Mouse (Mus musculus) cerebellum, adult 8-10 months (tissue): ENCODE results near the gene Lsm7.

Experiments
- DNase-seq: peaks from one replicate; pipeline ENCODE4 v3.0.0; 2022

The Lsm7 gene

DNA sequence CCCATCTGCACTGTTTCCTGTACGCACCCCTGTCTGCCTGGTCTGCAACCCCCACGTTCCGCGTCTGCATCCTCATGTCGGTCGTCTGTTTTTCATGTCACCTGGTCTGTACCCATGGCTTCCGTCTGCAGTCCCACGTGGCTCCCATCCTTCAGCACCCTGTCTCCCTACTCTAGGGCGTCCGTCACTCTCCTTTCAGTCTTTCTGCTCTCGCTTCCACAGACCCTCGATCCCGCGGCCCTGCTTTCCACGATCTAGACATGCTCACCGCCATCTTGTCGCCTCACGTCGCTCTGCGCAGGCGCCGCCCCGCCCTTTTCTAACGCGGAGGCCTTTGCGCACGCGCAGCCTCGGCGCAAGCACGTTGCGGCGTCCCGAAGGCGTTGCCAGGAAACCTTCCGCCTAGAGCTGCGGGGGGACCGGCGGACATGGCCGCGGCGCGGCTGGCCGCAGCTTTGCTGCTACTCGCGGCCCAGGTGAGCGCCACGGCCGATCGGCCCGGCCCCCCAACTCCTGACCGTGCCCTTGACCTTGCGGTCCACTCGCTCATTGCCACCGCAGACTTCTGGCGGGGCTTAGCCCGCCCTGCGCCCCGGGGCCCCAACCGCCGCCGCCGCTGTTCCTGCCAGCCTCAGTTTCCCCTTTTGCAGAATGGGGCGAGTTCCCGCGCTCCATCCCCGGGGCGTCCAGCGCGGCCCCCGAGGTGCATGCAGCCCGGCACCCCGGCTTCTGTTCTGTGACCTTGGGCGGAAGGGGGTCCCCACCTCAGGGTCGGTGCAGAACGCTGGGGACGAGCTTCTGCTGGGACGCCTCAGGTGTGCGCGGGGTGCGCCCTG is at the start of gene Lsm7, which contains the start of gene Sppl2b:
Gene Lsm7, minus strand, starts transcription at position 297 of the 836 bp plus-strand sequence.
Gene Sppl2b, plus strand, starts transcription at position 363 of the 836 bp plus-strand sequence.
- peak; percentile 99 for DNase-seq

DNA sequence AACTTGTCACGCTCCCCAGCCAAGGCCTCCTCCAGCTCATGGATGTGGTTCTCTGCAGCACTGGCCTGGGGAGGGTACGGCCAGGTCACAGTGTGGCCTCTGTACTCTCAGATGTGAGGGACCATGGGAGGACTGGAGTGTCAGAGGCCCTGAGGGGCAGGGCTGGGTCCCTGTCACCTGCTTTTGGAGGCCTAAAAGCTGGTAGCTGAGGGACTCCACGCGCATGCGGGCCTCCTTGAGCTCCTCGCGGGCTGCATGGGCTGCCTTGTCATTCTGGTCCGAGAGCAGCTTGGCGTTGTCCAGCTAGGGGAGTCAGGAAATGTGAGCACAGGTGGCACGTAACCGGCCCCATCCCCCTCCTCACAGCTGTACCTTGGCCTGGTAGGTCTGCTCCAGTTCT is 49.7 kb upstream of the Lsm7 start:
- no peak for DNase-seq

DNA sequence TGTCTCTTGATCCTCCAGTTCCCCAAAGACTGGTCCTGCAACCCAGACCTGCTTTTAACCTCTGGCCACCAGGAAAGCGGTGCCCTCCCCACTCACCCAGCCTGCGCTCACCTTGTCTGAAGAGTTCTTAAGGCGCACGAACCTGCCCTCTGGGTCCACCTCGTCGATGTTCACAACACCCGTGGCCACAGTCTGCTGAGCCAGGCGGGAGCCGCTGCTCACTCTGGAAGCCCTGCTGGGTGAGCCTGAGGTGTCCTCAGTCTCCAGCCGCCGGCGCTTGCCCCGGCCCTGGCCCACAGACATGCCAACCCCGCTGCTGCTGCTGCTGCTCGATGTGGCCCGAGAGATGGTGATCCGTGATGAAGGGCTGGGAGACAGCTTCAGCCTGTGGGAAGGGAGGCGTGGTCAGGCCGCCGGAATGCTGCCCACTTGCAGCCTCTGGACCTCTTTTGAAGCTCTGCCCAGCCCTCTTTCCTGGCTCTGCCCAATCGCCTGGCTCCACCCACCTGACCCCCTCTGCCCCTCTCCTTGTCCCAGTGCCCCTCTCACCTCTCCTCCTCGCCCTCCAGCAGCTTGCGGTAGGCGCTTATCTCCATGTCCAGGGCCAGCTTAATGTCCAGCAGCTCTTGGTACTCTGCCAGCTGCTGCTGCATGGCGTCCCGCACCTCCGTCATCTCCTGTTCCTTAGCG is 49.1 kb upstream of the Lsm7 start:
- DNase-seq: no peak

DNA sequence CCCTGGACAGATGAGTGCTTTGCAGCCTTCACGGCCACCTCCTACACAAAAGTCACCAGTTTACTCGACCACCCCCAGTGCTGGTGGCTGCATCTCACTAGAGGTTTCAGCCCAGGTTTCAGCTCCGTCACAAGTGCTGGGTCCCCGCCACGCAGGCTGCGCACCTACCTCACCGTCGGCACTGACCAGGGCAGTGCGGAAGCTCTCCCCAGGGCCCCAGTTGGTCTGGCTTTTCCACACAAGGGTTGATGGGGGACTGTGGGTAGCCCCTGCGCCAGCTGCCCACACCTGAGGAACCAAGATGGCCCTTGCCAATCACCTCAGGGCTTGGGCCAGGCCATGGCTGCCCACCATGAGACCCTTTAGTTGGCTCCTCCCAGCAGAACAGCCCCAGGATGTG is 48.3 kb upstream of the Lsm7 start:
- DNase-seq: no peak

DNA sequence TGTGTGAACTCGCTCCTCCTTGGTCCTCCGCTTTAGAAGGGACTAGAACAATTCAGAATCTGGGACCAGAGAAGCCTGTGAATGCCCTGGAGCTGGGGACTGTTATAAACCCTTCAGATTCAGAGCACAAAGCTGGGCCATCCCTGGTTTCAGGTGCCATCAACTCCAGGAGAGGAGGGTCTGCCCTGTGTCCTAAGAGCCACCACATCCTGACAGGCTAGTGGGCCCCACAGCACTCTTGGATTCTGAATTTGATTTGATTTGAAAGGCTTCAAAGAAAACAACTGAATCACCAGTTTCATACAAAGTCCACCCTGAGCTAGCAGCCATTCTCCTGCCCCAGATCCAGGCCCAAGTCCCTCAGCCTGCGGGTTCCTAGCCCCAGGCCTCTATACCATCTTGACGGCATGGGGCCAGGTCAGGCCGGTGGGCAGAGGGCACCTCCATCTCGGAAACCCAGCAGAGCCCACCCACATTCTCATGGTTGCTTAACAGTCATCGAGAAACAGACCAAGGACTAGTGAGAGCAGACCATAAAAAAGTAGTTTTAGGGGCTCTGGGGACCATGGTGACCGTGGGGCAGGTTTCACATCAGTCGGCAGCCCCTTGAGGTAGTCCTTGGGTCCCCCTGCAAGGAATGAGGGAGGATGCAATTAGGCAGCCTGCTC is 47.4 kb upstream of the Lsm7 start:
- DNase-seq: no peak

DNA sequence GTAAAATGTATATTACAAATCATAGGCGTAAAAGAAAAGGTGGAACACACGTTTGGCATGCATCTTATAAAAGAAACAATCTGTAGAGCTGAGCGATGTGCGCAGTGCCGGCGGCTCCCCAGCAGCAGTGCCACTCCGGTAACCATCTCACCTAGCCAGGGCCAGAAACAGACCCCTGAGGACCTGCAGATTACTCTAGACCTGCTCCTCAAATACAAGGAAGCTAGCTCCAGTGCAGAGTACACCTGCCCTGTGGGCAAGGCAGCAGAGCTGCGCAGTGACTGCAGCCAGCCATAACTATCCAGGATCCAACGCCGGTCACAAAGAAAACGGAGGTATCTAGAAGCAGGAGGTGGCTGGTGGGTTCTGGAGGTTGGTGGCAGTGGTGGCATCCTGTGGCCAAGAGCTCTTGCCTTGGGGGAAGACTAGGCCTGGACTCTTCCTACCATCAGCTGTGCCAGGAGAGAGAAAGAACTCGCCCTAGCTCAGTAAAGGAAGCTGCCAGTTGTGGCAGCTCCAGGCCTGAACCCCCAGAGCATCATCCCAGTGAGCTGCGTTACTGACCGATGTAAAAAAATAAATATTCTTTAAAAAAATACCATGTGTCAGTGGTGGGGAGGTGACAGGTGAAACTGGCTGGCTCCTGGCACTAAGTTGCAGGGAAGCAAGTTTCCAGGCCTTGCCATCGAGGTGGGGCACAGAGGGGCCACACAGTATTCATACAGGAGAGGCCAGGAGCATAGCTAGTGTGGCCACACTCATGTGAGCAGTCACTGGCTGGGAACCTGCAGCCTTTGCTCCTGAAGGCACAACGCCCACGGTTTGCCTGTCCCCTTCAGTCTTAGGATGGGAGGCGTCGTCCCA is 46.6 kb upstream of the Lsm7 start:
- DNase-seq: peak; percentile 53

DNA sequence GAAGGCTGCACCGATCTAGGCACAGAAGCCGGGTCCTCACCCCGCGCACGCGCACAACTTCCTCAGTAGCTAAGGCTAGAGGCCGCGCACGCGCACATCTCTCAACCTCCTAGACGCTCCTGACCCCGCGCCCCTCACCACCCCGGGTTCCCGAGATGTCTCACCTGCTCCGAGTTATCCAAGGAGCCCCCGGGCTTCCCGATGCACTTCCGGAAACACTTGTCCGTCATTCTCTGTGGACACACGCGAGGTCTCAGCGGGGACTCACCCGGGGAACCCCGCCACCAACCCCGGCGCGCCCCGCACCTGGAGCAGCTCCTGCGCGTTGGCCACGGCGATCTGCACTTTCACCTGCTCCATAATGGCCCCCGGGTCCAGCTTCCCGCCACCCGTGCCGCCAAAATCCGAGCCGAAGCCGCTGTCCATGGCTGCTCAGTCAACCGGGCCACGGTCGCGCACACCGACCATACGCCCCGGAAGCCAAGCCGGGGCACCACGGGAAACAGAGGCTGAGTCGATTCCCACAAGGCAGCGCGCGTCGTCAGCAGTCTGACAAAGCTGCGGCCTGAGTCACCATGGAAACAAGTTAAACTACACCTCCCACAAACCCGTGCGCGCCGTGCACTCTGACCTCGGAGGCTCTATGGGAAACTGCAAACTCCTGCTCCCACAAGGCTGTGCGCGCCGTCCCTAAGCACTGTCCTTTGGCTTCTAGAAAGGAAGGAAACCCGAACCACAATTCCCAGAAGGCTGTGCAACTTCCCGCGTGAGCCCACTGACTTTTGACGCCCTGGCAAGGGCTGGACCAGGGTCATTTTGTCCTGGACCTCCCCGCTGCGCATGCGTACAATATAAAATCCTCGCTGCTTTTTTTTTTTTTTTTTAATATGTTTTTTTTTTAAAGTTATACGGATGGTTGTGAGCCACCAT is 45.6 kb upstream of the Lsm7 start, which contains the start of gene Timm13:
Gene Timm13, minus strand, starts transcription at position 652 of the 930 bp plus-strand sequence.
- DNase-seq: peak; percentile 97

DNA sequence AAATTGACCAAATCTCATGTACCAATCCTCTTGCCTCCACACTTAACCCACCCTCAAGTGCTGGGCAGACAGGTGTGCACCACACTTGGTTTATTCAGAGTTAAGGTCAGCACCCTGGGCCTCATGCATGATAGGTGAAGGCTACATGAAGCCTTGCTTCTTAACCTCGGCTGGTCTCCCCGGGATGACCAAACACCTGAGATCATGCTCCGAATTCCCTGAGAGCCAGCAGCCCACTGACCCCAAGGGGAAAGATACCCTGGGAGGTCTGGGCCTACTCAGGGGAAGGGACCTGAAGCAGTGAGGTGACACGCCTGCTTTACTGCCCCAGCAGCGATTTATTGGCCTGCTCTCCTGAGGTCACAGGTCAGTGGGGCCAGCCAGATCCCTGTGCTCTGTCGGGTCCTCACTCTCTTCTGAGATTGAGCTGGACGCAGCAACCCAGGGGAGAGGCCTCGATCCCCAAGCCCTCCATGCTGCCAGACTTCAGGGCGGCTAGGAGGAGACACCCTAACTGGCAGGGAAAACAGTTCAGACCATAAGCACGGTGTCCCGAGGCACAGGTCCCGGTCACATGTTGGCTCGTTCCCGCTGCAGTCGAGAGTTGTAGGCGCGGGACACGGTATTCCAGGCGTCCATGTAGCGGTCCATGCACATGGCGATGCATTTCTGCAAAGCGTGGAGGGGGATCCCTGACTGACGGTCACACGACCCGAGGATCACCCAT is 44.7 kb upstream of the Lsm7 start:
- peak; percentile 47 for DNase-seq

DNA sequence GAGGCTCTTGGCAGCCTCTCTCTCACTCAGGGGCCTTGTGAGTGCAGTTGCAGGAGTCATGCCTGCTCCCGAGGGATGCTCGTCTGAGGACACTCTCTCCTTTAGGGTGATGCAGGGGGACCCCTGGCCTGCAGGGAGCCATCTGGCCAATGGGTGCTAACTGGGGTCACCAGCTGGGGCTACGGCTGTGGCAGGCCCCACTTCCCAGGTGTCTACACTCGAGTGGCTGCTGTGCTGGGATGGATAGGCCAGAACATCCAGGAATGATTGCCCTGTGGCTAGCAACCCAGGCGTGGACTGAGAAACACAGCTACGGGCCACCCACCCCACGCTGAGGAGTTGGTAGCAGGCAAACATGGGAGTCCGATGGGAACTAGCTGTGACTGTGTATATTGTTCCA is 44.1 kb upstream of the Lsm7 start:
- DNase-seq: no peak

DNA sequence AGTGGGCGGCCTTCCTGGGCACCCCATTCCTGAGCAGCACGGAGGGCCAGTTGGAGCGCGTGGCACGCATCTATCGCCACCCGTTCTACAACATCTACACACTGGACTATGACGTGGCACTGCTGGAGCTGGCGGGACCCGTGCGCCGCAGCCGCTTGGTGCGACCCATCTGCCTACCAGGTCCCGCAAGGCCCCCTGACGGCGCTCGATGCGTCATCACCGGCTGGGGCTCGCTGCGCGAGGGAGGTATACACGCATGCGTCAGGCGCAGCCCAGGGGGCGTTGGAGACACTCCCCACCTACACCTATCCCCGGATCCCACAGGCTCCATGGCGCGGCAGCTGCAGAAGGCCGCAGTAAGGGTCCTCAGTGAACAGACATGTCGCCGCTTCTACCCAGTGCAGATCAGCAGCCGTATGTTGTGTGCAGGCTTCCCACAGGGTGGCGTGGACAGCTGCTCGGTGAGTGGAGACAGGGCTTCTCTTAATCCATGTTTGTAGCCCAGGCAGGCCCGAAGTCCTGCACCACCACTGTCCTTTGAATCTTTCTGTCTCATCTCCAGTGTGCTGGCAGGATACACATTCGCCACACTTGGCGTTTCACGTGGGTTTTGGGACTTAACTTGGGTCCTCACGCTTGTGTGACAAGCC is 43.0 kb upstream of the Lsm7 start:
- DNase-seq: no peak

DNA sequence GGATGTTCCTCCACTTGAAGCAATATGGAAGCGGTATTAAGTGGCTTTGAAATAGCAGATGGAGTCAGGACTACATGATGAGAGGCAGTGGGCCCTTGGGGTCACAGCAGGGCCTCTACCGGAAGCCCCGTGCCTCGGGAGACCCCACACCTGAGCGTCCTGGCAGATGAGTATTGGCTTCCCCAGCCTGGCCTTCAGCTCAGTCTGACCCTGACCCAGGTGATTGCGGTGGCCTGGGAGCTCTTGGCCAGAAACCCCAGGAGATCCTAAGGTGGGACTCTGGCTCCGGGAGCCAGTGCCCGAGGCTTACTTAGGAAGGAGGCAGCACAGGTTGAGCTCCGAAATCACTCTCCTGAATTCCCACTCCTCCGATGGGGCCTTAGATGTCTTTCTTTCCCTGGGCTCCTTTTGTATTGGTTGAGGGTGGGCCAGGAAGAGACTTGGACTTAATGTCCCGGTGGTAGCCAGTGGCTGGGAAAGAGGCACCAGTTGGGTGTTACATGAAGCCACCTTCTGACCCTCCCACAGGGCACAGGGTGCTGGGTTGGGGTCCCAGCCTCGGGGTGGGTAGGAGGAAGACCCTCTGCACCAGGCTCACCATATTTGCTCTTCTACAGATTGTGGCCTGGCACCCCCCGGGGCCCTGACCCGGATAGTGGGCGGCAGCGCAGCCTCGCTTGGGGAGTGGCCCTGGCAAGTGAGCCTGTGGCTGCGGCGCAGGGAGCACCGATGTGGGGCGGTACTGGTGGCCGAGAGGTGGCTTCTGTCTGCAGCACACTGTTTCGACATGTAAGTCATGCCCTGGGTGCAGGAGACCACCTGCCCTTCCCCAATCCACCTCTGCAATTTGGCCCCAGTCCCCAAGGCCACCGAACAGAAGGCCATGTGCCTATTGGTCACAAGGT is 41.8 kb upstream of the Lsm7 start:
- DNase-seq: no peak

DNA sequence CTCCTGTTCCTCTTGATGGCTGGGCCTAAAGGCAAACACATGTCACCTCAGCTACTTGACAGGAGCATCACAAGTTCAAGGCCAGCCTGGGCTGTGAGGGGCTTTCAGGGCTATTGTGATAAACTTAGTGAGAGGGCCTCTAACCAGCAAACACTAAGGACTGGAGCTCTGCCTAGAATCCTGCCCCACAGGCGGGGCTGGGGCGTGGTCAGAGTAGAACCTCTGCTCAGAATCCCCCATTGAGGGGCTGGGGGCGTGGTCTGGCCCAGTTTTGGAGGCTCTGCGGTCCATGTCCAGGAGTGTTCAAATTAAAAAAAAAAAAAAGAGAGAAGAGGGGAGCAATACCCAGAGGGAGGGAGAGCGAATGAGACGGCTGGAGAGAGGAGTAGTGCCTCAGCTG is 40.7 kb upstream of the Lsm7 start:
- DNase-seq: no peak

DNA sequence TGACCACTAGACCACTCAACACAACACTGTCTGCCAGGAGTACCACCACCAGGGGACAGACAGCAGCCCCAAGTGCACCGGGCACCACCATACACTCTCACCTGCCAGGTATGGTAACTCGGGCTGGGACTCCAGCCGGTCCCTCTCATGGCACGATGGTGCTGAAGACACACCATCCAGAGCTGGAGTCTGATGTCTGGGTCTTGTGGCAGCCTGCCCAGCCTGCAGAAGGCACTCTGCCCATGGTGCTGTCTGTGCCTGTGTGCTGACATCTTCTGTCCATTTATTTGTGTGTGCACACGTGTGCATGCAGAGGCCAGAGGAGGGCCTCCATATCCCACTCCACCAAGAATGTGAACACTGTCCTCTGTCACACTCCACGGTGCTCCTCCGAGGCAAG is 40.1 kb upstream of the Lsm7 start:
- no peak for DNase-seq

DNA sequence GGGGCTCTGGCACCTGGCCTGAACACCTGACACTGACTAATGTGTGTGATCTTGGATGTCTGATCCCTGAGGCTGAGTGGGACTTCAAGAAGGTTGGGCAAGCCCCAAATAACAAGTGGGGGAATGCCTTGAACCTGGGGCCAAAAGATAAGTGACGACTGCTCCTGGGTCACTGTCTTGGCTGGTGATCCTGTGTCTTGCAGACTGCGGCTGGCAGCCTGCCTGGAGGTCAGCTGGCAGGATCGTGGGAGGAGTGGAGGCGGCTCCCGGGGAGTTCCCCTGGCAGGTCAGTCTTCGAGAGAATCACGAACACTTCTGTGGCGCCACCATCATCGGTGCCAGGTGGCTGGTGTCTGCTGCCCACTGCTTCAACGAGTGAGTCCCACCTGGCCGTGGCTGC is 32.2 kb upstream of the Lsm7 start:
- peak; percentile 72 for DNase-seq

DNA sequence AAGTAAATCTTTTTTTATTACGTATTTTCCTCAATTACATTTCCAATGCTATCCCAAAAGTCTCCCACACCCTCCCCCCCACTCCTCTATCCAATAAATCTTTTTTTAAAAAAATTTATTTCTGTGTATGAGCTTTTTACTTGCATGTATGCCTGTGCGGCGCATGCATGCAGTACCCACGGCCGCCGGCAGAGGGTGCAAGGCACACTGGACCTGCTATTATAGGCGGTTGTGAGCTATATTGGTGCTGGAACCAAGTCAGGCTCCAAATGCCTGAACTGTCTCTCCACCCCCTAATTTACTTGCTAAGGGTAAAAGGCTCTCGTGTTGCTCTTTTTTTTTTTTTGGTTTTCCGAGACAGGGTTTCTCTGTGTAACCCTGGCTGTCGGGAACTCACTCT is 26.3 kb upstream of the Lsm7 start:
- peak; percentile 73 for DNase-seq

DNA sequence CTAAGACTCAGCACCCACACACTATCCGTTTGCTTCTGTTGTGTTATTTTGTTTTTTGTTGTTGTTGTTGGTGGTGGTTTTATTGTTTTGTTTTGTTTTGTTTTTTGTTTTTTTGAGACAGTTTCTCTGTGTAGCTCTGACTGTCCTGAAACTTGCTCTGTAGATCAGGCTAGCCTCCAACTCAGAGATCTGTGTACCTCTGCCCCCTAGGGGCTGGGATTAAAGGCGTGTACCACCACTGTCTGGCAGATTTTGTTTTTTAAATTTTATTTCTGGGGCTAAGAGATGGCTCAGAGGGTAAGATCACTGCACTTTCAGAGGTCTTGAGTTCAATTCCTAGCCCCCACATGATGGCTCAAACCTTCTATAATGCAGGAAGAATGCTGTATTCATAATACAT is 25.9 kb upstream of the Lsm7 start:
- DNase-seq: no peak

DNA sequence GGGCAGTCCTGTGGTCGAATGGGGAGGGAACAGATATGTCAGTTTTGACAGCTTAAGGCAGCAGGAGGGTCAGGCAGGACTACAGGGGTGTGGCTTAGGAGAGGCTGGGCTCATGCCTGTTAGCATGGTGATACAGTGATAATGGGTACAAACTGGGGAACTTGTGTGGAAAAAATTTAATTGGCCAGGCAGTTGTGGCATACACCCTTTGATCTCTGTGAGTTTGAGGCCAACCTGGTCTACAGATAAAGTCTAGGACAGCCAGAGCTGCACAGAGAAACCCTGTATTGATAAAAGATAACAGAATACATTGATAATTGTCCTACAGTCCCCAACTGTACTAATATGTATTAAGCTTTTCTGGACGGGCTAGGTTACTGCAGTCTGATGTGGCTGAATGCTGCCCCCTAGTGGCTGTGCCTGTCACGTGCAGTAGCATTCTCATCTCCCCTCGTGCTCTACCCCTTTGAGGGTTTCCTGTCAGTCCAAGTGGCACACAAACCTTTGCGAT is 25.2 kb upstream of the Lsm7 start:
- DNase-seq: peak; percentile 78

DNA sequence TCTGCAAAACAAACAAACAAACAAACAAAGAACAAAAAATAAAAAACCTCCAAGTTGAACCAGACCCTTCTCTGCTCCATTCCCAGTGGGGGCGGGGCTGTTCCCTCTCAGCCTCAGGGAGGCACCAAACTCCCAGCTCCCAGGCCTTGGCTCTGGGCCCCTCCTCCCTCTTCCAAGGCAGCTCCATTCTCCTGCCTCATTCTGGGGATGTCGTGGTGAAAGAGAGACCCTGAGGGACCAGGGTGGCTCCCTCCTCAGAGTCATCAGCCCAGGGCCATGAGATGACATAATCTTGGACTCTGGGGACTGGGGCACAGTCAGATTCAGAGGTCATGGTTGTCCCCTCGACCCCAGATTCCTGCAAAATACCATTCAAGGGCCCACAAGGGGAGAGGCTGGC is 21.6 kb upstream of the Lsm7 start:
- DNase-seq: no peak

DNA sequence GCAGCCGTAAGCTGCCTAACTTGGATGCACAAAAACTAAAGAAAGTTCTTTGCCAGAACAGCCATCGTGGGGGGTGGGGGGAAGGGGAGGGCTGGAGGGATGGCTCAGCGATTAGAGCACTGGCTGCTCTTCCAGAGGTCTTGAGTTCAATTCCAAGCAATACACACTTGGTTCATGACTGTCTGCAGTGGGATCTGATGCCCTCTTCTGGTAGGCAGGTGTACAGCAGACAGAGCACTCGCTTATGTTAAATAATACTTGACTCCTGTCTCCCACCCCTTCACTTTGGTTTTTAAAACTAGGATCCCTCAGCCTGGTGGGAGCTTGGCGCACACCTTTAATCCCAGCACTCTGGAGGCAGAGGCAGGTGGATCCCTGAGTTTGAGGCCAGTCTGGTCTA is 21.0 kb upstream of the Lsm7 start:
- DNase-seq: peak; percentile 69
